Mouse (Mus musculus): ENCODE measurements around the gene Adgra1.

DNA sequence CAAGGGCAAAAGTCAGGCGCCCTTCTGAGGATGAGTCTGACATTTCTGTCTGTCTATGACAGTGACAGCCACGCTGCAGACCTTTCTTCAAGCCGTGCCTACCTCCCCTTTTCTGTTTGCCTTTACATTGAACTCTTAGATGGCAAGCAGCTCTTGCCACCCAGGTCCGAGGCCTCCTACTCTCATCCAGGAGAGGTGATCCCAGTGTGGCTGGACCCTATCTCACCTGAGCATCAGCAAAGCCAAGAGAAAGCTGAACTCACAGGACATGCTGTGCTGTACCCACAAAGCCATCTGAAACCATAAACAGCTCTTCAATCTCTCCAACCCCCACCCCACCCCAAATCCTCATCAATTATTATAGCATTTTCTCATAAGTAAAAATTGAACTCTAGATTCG is 16.7 kb downstream of the Adgra1 start:
- TF ChIP-seq GATA1 (IDR thresholded peaks at IDR 0.05; ENCODE audit: borderline replicate concordance, low read length): no peak
- no peak for TF ChIP-seq FLI1 (IDR thresholded peaks at IDR 0.05; ENCODE audit: low read length)

Measured in megakaryocyte, embryonic 14.5 days (primary cell).